Mouse (Mus musculus) liver, postnatal 0 days (tissue): Measurements from ENCODE around the gene Sgk1. TPM values are rescaled to one million over a fixed set of nuclear protein-coding genes. Genes with fewer than 3 reads are reported as not detected.

Experiments used
- ATAC-seq: fragments of 200-750 bp; cut with Nextera tagmentation; 2 replicates; pipeline ENCODE4 v1.8.0; 2017; ENCODE audit warnings: mild to moderate bottlenecking, moderate library complexity
- DNase-seq: peaks from one replicate; pipeline ENCODE4 v3.0.0-alpha.2; 2016
- H3K27ac ChIP-seq: fragments of 300-500 bp; sonication (generic); 2 replicates; pipeline ENCODE4 v1.5.1; 2014; ENCODE audit warnings: antibody characterized with exemption, moderate library complexity, mild to moderate bottlenecking, low read depth
- H3K27me3 ChIP-seq: fragments of 300-500 bp; sonication (generic); 2 replicates; pipeline ENCODE4 v1.6.1; 2014; ENCODE audit warnings: low read length, control low read depth, mixed read lengths; ENCODE audit not compliant: insufficient read depth
- H3K36me3 ChIP-seq: fragments of 300-500 bp; sonication (generic); replicated peaks from 2 replicates; pipeline ENCODE4 v1.6.1; 2014; ENCODE audit warnings: mild to moderate bottlenecking, control low read depth, low read length, moderate library complexity, mixed read lengths; ENCODE audit not compliant: insufficient read depth
- H3K4me1 ChIP-seq: fragments of 300-500 bp; sonication (generic); 2 replicates; pipeline ENCODE4 v1.6.1; 2014; ENCODE audit warnings: antibody characterized with exemption, mild to moderate bottlenecking, control low read depth; ENCODE audit not compliant: insufficient read depth
- H3K4me2 ChIP-seq: fragments of 300-500 bp; sonication (generic); 2 replicates; pipeline ENCODE4 v1.6.1; 2014; ENCODE audit warnings: low read depth, mild to moderate bottlenecking, low read length, moderate library complexity, mixed read lengths
- H3K4me3 ChIP-seq: fragments of 300-500 bp; sonication (generic); 2 replicates; pipeline ENCODE4 v1.5.1; 2014; ENCODE audit warnings: low read depth, low read length
- H3K9ac ChIP-seq: fragments of 300-500 bp; sonication (generic); replicated peaks from 2 replicates; pipeline ENCODE4 v1.6.1; 2014; ENCODE audit warnings: mild to moderate bottlenecking, moderate library complexity
- H3K9me3 ChIP-seq: fragments of 300-500 bp; sonication (generic); 2 replicates; pipeline ENCODE4 v1.6.1; 2016; ENCODE audit warnings: mild to moderate bottlenecking, control low read depth, low read length, mixed read lengths
- CTCF ChIP-seq: sonication (generic); IDR thresholded peaks from 2 replicates; pipeline ENCODE4 v1.5.1; 2016; ENCODE audit warnings: antibody characterized with exemption, low read depth
- EP300 ChIP-seq: IDR thresholded peaks from 2 replicates; pipeline ENCODE4 v1.6.1; 2016; ENCODE audit warnings: antibody characterized with exemption, low read depth, mild to moderate bottlenecking
- WGBS: fragments of 180-500 bp; shearing (Covaris S2); extraction: QIAGEN DNeasy Blood & Tissue Kit; methylation state at CpG from one replicate; pipeline ENCODE4 v1.1.7; 2014; ENCODE audit not compliant: insufficient replicate concordance; 5-methylcytosine and 5-hydroxymethylcytosine counted together
- polyA plus RNA-seq: library from polyadenylated mRNA; unstranded; fragments of >200 nt; fragmentation: Nextera tagmentation; extraction: Ambion mirVana; gene quantifications from 2 replicates; pipeline ENCODE4 v1.2.1, GENCODE M21; 2015

Gene Sgk1
- polyA plus RNA-seq, 1 experiment from 2014 or later, result 20.6 TPM

DNA sequence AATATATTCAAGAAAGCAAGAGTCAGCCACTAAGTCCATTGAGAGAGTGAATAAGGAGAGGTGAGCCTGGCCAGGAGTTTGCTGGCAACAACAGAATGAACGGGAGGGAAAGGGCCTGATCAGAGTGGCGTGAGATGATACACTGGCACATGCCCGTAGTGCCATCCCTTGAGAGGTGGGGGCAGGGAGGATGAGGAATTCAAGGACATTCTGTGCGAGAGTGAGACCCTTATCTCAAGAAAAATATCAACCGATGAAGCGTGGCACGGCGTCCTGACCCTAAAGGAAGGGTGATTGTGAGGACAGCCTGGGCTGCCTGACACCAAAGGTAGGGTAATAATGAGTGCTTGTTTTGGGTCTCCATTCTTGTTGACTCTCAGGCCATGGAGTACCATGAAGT, 38.1 kb upstream of the Sgk1 start:
- H3K9ac ChIP-seq, result no peak overlapping the region
- WGBS, result 70% methylated on average over 8 of the region's 8 CpGs
- no peak overlapping the region for H3K4me3 ChIP-seq
- DNase-seq (no peak), ATAC-seq (no peak)
- TF ChIP-seq EP300 (no peak), CTCF (no peak)
- H3K27ac ChIP-seq, result no peak overlapping the region
- no peaks in the 10 kb centered on the region for H3K36me3 ChIP-seq
- H3K4me2 ChIP-seq, result no peak overlapping the region
- H3K9me3 ChIP-seq, result no peaks in the 10 kb centered on the region
- no peaks in the 10 kb centered on the region for H3K27me3 ChIP-seq
- no peaks in the 10 kb centered on the region for H3K4me1 ChIP-seq

- Histone ChIP-seq H3K4me1 (no peaks in the 10 kb centered on the region), H3K9me3 (no peaks in the 10 kb centered on the region), H3K27ac (no peak overlapping the region), H3K9ac (no peak overlapping the region), H3K36me3 (no peaks in the 10 kb centered on the region), H3K4me3 (no peak overlapping the region), H3K4me2 (no peak overlapping the region), H3K27me3 (no peaks in the 10 kb centered on the region)
- ATAC-seq (no peak), DNase-seq (no peak)
- TF ChIP-seq CTCF (no peak), EP300 (no peak)
- 73% methylated on average over 7 of the region's 7 CpGs for WGBS
Measured at GRCm38 (mm10) chr10:21844391-21844790, 37.6 kb upstream of the Sgk1 start.

DNA sequence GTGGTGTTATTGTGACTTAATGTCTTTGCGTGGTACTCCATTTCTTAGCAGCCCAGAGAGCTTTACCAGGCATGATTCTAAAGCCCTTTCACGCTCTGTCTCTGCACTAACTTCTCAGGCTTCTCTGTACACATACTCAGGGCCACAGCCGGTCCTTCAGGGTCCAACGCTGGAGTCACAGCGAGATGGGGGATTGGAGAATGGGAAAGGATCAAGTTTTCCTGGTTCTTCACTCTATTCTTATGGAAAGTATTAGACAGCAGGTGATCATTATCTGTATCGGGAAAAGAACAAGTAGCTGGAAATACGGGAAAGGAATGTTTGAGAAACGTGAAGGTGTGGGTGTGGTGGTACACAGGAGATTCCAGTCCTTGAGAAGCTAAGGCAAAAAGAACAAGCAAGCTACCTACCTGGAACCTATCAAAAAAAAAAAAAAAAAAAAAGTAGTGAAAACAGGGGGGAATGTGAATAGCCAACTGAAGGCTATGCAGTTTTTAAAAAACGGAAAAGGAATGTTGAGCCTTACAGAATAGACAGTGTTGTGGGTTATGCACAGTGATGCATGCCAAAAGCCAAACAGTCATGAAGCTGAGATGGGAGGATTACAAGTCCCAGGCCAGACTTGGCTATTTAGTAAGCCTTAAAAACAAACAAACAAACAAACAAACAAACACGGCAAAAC, 36.2 kb upstream of the Sgk1 start:
- no peaks in the 10 kb centered on the region for H3K9me3 ChIP-seq
- no peaks in the 10 kb centered on the region for H3K27me3 ChIP-seq
- no peaks in the 10 kb centered on the region for H3K4me1 ChIP-seq
- TF ChIP-seq CTCF (no peak), EP300 (no peak)
- ATAC-seq (no peak), DNase-seq (no peak)
- H3K4me3 ChIP-seq, result no peak overlapping the region
- H3K9ac ChIP-seq, result no peak overlapping the region
- 82% methylated on average over 10 of the region's 10 CpGs for WGBS
- no peaks in the 10 kb centered on the region for H3K36me3 ChIP-seq
- no peak overlapping the region for H3K4me2 ChIP-seq
- no peak overlapping the region for H3K27ac ChIP-seq

DNA sequence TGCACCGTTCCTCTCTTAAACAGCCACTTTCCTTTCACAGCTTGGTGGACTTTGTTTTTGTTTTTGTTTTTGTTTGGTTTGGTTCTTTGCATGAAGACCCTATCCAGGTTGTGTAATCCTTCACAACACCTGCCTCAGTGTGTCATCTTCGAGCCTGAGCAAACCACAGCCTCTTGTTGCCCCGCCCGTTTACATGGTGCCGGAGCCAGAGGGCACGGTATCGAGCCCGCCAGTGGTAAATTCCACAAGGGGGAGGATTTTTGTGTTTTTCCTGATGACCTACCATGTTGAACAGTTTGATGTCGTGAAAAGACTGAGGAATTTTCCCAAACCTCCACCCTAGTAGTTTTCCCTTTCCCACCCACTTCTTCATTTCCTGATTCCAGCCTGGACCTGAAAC, 35.6 kb upstream of the Sgk1 start:
- ATAC-seq (no peak), DNase-seq (no peak)
- Histone ChIP-seq H3K27me3 (no peaks in the 10 kb centered on the region), H3K9me3 (no peaks in the 10 kb centered on the region), H3K4me2 (no peak overlapping the region), H3K36me3 (no peaks in the 10 kb centered on the region), H3K4me3 (no peak overlapping the region), H3K9ac (no peak overlapping the region), H3K4me1 (no peaks in the 10 kb centered on the region), H3K27ac (no peak overlapping the region)
- TF ChIP-seq CTCF (no peak), EP300 (no peak)
- WGBS, result 79% methylated on average over 9 of the region's 9 CpGs

- WGBS, result 68% methylated on average over 11 of the region's 11 CpGs
- Histone ChIP-seq H3K36me3 (no peaks in the 10 kb centered on the region), H3K4me3 (no peak overlapping the region), H3K9ac (no peak overlapping the region), H3K27ac (no peak overlapping the region), H3K27me3 (no peaks in the 10 kb centered on the region), H3K4me2 (no peak overlapping the region), H3K9me3 (no peaks in the 10 kb centered on the region), H3K4me1 (no peaks in the 10 kb centered on the region)
- DNase-seq, result no peak
- ATAC-seq, result no peak
- no peak for TF ChIP-seq CTCF
- TF ChIP-seq EP300, result no peak
Measured at GRCm38 (mm10) chr10:21847026-21847820, 34.8 kb upstream of the Sgk1 start.

- ATAC-seq (no peak), DNase-seq (no peak)
- Histone ChIP-seq H3K9ac (no peak overlapping the region), H3K27ac (no peak overlapping the region), H3K4me2 (no peak overlapping the region), H3K9me3 (no peaks in the 10 kb centered on the region), H3K27me3 (no peaks in the 10 kb centered on the region), H3K4me1 (no peaks in the 10 kb centered on the region), H3K4me3 (no peak overlapping the region), H3K36me3 (no peaks in the 10 kb centered on the region)
- 80% methylated on average over 16 of the region's 16 CpGs for WGBS
- TF ChIP-seq EP300 (no peak), CTCF (no peak)
Measured at GRCm38 (mm10) chr10:21847931-21848670, 33.9 kb upstream of the Sgk1 start.
